Mouse (Mus musculus) cortical plate, adult 2 months (tissue): ENCODE results near the gene Capn8.

Experiments used
- CTCF ChIP-seq: fragments of 200-500 bp; IDR thresholded peaks from 2 replicates; pipeline ENCODE4 v1.5.1; 2011; ENCODE audit warnings: mild to moderate bottlenecking, control low read depth, low read length; ENCODE audit not compliant: insufficient read depth; ENCODE audit errors: extremely low read depth
- POLR2A ChIP-seq: fragments of 200-500 bp; IDR thresholded peaks from 2 replicates; pipeline ENCODE4 v1.6.1; 2011; ENCODE audit warnings: mild to moderate bottlenecking, low read length, control low read depth; ENCODE audit not compliant: insufficient read depth; ENCODE audit errors: extremely low read depth

DNA sequence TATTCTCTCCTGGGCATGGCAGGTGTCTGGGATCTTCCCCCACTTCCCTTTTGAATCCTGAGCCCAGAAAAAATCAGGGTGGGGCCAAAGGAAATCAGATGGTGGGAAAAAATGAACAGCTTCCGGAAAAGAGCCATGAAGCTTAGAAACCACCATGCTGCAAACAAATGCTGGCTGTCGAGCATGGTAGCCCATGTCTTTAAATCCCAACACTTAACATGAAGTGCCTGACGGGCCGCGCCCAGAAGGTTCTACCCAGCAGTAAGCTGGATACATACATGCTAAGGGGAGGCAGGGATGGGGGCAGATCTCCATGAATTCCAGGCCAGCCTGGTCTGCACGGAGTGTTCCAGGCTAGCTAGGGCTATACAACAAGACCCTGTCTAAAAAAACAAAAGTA is 46.0 kb upstream of the Capn8 start:
- TF ChIP-seq CTCF = no peak
- TF ChIP-seq POLR2A = no peak
